Mouse (Mus musculus) cerebellum, postnatal 25 days (tissue): ENCODE results near the gene Zfhx3.

ENCODE experiments used
- DNase-seq, 2 experiments: peaks; one replicate each; pipeline ENCODE4 v3.0.0; 2021; ENCODE audit warnings: mixed read lengths in 2 of 2

Gene Zfhx3

DNA sequence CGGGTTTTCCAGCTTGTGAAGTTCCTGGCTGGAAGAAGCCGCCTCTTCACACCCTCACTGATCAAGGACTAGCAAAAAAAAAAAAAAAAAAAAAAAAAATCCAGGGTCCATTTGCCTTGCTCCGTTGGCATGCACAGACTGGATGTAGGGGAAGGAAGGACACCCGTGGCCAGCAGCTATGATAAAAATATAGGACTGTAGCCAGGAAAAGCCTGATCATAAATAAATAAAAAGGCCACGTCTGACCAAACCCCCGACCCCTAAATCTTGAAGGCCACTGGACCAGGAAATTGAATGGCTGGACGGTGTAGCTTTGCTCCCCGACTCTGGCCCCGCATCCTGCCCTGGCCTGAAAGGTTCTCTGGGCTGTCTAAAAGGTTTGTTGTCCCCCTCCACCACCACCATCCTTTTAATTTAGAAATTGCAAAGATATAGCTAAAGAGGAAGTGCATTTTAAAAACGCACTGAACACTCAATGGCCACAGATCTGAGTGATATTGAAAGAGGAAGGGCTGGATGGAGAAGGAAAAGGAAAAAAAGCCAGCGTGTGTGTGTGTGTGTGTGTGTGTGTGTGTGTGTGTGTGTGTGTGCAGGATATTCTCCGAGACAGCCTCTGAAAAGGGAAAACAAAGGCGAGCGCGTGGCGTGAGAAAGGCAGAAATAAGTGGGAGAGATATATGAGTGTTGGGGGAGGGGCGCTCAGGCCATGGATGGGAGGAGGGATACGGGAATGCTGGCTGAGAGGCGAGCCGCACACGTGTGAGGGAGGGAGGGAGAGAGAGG lies 749.2 kb downstream of the Zfhx3 start:
- DNase-seq = peak; percentile 31 to 58

DNA sequence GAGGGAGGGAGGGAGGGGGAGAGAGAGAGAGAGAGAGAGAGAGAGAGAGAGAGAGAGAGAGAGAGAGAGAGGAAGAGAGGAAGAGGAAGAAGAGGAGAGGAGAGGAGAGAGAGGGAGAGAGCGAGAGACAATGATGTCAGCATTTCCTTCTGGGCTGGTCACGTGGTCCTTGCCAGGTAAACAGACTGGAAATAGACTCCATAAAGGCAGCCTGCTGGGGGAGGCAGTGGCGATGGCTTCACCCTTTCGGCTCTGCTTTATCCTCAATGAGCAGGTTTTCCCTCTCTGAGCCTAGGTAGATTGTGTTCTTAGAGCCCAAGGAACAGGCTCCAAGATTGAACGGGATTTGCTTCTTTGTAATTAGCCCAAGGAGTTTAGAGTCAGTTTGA lies 749.8 kb downstream of the Zfhx3 start:
- peak in 1 of 2 experiments; percentile 48 for DNase-seq

DNA sequence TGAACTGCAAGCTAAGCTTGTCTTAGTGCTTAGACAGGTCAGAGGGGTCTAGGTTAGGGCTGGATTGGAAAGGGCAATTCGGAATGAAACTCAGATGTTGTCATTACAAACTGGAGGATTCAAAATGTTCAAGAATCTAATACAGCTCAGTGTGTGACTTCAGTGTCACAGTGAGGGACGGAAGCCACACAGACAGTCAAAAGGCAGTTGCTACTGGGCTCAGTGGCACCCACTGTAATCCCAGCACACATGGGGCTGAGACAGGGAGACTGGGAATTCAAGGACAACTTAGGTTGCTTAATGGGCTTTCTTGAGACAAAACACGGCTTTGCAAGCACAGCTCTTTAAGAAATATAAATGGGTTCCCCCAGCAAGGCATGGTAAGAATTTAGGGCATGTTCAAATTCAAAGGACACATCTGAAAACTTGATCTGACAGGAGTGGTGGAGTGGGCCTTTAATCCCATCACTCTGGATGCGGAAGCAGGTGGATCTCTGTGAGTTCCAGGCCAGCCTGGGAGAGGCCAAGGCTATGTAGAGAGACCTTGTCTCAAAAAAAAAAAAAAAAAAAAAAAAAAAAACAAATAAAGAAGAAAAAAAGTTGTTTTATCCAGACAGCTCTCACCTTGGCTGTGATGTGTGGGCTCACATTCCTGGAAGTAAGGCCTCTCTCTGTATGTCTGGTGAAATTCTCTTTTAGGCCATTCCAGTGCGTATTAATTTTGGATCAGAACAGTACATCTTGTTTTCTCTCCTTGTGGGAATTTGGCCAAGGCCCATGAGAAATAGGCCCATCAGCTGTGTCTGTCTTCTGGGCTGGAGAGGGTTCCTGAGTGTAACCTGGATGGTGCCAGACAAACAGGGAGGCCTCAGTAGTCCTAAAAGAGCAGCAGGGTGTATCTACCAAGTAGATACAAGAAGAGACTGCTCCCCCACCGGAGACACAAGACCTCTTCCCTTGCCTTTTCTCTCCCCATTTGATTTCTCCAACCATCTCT lies 750.5 kb downstream of the Zfhx3 start:
- DNase-seq = no peak

DNA sequence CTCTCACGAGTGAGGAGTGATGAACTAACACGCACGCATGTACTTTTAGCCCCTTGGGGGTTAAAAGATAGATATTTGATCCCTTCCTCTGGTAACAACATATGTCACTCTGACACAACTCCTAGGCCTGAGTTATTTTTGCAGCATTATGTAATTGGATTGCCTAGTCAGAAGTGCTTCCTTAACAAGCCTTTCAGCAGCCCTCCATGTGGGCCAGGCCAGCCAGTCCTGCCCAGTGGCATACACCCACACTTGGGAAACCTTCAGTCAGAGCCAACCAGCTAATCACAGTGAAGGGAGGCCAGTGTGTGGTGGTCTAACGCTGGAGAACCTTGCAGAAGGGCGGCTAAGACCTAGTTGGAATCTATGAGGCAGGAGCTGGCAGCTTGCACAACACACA lies 751.4 kb downstream of the Zfhx3 start:
- no peak for DNase-seq

DNA sequence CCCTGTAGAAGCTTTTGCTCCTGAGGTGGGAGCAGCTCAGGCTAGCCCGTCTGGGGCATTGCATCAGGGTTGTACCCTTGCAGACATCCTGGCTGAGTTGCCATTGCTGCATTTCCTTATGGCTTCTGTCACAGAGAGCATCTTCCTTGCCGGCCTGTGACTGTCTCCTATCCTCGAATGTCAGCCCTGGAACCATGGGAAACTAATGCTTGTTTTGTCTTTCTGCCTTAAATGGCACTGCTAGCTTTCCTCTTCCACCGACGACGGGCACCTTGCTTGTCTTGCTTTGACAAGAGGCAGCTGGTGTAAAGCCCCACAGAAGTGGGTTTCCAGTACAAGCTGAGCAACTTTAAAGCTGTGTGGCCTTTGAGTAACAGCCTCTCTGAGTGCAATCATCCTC lies 752.1 kb downstream of the Zfhx3 start:
- no peak for DNase-seq

DNA sequence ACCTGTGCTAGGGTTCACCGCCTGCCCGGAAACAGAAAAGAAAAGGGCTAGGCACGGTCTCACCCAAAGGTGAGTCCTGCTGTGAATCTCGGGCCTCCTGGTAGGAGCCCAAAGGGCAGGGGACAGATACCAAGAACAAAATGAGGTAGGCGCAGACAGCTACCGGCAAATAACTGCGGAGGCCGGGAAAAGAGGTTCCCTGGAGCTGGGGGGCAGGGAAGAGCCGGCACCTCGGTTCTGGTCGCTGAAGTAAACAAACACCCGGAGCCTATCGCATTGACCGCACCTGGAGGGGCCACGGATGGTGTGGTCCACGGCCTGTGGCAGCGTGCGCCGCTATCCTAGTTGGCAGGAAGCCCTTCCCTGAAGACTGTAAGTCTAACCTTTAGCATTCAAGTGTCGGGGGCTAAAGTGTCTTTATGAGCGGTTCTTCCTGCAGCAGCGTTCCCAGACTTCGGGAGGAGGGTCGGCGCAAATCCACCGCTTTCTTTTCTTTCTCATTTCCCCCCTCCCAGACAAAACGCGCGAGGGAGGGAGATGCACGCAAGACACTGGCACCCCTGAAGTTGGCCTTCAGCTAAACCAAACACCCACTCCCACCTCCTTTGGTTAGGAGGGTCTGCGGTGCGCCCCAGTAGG lies 752.9 kb downstream of the Zfhx3 start:
- no peak for DNase-seq

DNA sequence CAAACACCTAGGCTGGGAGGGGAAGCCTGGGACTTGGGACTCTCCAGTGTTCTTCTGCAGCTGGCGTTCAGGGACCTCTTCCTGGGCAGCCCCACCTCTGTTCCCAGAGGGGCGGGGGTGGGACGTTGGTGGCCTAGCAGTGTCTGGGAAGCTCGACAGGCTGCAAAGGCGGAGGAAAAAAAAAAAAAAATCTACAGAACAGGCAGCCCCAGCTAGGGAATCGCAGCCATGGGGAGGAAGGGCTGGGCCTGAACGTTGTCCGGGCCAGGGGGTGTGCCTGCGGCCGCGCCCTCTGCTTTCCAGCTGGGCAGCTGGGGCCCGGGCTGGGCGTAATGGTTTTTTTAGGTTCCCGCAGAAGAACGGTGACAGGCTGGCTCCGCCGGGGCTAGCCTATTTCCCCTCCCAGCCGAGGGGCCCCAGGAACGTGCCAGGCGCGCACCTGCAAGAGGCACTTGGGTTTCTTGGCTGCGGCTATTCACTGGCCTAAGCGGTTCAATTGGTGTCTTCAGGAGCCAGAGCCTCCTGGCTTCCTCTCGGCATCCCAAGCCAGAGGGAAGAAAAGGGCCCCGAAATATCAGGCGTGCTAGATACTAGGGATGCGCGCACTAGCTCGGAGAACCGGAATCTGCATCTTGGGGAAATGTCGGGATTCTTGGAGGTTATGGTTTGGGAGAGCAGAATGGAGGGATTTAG lies 753.6 kb downstream of the Zfhx3 start:
- DNase-seq = no peak

DNA sequence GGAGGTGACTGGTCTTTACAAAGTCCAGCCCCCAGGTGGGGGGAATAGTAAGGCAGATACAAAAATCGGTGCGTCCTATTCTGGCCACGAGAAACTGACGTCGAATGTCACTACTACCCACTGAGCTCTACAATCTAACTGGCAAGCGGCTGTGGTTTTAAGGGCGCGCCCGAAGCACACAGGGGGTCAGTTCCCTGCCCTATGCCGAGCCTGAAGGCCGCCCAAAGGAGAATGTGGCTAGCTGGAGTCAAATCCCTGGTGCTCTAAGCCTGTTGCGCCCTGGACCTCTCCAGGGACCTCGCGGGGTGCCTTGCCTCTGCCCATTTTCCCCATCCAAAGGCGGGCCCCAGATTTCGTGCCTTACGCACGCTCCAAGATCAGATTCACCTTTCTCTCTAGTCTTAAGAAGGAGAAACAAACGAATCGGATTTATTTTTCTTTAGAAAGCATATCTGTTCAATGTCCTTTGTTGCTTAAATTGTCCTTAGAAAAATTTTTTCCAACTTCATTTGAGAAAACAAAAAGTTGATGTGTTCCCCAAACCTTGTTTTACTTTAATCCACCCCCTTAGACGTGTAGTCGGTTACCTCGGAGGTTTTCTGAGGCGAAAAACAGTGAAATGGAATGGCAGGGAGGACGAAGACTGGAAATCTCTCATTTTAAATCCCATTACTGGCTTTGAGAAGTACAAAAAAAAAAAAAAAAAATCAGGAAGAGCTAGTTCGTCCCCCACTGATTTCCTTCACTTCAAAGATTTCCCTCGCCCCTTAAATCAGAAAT lies 754.4 kb downstream of the Zfhx3 start:
- no peak for DNase-seq

DNA sequence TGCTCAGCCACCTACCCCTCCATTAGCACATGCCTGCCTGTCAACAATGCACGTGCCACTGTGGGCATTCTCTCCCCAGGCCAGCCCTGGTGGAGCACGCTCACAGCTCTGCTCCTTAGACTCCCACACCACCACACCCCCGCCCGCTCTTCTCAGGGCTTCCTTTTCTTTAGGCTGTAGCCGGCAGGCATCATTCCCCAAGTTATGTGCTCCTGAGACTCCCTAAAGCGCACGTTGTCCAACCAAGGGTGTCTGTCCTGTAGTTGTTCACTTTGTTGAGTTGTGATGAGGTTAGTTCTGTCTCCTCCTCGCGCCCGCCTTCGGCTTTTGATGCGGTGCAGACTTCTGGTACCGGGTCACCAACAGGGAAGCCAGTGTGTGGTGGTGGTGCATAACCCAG lies 755.1 kb downstream of the Zfhx3 start:
- DNase-seq = no peak

DNA sequence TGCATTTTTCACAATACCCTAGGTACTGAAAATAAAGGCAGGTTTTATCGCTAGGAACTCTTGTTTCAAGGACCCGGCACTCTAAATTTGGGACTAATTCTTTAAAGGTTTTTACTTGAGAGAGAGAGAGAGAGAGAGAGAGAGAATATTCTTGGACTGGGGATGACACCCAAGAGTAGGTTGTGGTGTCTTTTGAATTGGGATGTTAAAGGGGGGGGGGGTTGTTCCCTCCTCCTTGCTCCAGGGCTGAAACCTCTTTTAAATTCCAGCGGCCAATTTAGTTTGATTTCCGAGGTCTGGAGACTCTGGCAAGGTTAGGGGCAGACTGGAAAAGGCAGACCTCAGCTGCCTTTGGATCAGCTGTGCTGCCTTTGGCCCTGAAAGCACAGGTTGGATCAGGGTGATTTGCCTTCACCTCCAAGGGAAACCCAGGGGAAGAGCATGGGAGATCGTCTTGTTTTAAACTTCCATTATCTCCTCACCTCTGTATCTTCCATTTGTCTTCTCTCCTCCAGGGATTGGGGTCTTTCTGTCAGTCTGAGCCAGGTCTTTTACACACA lies 755.7 kb downstream of the Zfhx3 start:
- no peak for DNase-seq

DNA sequence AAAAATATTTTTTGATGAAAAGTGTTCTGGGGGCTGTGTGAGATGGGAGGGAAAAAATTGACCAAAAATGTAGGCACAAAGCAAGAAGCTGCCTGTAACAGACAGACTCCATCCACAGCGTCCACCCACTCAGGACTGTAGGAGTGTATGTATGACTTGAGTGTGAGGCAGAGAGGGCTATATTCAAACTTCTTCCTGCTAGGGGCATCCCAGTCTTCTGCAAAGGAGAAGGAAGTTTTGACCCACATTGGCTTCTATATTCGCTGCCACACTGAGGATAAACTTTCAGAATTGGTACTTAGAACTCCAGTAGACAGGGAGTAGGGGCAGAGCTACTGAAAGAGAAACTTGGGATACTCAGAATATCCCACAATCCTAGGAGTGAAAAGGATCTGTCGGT lies 756.6 kb downstream of the Zfhx3 start:
- no peak for DNase-seq

DNA sequence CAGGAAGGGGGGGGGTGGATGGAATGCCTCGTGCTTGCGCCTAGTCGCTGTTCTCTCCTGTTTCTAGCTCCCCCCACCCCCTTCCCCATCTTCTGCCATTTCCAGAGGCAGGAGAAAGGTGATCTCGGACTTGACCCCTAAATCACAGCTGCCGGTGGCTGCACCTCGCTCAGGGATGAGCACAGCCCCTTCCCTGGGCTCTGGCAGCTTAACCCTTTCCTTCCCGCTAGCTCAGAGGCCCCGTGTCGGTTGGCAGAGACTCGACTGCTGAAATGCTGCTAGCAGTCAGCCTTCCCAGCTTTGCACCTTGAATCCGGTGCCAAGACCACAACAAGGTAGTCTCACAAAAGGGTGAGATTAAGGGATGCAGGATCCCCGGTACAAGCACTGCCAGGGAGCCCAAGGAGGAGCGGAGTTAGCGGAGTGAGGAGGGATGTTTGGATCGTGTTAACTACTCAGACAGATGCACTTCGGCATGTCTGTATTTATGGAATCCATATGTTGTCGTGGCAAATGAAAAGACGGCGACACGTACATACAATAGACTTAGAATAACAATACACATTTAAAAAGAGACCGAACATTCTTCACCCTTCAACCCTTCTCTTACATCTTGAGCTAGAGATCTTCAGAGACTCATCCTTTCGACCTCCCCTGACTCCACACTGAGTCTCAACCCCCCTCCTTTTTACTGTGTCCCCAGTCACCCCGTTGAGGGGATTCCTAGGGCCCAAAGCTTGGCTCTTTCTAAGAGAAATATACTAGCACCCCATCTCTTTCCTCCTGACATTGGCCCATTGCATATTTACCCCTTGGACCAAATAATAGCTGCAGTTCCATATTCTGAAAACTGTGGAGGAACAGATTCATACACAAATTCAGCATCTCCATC lies 757.3 kb downstream of the Zfhx3 start:
- no peak for DNase-seq

DNA sequence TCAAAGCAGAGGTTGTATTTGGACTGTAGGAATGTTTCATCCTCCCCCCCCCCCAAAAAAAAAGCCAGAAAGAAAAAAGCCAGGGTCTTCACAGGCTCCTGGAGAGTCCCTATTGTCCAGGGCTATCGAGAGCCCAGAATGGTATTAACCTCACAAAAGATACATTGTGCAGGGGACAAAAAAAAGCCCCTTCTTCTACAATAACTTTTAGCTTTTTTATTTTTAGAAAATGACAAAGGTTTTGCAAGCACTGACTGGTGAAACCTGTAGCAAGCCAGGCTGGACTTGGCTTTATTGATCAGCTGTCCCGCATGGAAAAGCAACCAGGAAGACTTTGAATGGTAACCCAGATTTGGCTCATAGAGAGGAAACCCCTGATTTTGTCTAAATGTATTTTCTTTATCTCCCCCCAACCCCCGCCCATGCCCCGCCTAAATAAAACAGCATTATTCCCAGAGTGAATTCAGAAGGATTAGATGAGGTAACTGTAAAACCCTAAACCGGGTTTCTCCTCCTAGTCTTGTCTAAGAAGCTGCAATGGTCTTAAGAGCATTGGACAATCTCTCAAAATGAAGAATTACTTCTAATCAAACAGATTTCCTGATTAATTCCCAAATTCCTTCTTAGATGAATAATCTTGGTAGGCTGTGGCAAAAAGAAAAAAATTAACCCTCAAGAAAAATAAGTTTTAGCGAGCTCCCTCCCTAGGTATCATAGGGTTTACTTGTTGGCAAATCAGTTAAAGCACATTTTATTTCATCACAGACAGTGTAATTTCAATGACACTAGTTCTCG lies 759.1 kb downstream of the Zfhx3 start:
- no peak for DNase-seq

DNA sequence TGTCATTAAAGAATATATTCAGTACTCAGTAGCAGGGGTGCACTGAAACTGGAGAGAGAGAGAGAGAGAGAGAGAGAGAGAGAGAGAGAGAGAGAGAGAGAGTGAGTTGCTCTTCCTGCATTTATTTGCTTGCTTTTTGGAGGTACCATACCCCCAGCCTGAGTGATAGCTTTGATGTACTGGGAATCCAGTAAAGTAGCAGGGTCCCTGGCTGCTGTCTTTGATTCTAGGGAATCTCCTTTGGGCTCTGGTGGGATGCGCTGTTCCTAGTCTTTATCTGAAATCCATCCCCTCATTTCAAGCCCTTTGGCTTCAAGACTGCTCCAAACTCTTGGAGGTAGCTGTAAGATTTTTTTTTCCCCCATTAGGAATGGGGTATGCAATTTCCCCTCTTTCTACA lies 759.8 kb downstream of the Zfhx3 start:
- DNase-seq = no peak

DNA sequence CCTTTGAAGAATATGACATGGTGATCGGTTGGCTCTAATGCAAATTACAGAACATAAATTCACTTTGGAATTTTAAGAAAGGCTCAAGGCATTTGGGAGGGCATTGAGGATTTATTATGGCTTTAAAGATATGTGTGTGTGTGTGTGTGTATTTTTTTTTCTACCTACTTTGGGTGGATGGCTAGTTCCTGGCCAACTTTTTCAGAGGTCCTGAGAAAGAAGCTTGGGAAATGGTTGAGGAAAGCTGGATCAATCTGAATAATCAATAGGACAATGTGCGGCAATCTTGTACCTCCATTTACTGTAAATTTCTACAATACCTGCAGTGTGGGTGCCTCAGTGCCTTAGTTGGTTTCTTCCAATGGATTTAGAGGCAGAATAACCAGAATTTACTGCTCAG lies 763.3 kb downstream of the Zfhx3 start:
- no peak for DNase-seq

DNA sequence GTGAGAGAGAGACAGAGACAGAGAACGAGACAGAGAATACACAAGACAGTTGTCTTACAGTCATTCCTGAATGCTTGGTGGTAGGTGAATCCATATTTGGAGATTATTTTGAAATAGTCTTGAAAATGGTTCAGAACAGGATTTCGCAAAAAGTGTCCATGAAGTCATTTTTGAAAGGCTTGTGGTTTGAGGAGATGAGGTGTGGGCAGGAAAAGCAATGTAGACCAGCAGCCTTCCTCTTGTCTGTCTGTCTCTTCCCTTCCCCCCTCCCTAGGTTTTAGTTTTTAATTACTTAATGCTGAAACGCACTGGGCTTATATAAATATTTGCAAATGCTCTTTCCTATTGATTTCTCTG lies 764.0 kb downstream of the Zfhx3 start:
- DNase-seq = no peak

DNA sequence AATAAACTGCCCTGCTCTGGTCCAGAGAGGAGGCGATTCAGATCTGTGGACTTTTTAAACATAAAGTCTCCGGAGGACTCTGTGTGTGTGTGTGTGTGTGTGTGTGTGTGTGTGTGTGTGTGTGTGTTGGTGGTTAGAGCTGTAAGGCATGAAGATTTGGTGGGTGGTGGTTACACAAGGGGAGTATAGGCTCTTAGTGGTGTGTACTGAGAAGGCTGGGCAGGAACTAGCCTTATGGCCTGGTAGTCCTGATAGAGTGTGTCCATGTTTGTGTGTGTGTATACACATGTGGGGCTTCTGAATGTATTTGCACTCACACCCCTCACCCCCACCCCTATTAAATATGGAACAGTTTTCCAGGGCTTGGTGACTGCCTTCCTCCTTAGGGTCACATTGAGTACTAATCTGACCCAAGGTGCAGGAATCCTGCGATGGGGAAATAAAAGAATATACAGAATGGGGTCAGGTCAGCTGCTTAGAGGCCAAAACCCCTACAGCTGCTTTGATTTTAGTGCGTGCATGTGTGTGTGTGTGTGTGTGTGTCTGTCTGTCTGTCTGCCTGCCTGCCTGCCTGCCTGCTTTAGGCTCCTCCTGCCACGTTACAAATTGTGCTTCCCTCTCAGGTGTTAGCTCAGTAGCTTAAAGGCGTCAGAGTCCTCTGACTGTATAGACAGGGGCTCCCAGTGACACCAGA lies 764.6 kb downstream of the Zfhx3 start:
- no peak for DNase-seq

DNA sequence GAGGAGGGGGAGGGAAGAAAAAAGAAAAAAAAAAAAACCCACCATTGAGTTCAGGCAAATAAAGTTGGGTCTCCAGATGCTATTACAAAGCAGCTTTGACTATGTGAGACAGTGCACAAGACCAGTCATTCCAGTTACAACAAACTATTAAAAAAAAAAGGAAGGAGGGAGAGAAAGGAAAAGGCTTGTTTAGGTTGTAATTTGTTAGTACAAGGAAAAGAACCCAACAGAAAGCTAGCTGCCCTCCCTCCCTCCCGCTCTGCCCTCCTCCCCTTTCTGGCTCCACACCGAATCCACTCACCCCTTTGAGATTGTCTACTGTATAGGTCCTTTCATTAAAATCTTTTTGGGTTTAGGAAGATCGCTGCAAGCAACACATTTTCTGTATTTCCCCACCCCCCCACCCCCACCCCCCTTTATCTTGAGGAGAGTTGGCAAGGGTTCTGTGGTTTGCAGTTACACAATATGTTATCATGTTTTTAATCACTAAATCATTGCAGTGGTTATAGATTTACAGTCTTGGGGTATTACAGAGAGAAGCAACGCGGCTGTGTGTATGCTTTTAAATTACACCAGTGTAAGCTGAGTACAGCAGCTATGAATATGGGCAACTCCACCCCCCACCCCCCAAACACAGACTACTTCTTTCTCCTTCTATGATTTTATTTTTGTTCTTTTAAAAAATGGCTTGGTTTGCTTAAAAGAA lies 765.3 kb downstream of the Zfhx3 start:
- DNase-seq = no peak
